Mouse (Mus musculus) lung, postnatal 0 days (tissue): ENCODE measurements around the gene Ppp1r1b. TPM values are rescaled to one million over a fixed set of nuclear protein-coding genes. Genes with fewer than 3 reads are reported as not detected.

Experiments
- ATAC-seq: fragments of 200-750 bp; cut with Nextera tagmentation; 2 replicates; pipeline ENCODE4 v1.8.0; 2017; ENCODE audit warnings: moderate library complexity
- DNase-seq: peaks from one replicate; pipeline ENCODE4 v3.0.0-alpha.2; 2016; ENCODE audit warnings: low spot score
- H3K27ac ChIP-seq: fragments of 300-500 bp; sonication (generic); 2 replicates; pipeline ENCODE4 v1.5.1; 2014; ENCODE audit warnings: antibody characterized with exemption, mild to moderate bottlenecking, low read length, mixed read lengths
- H3K27me3 ChIP-seq: fragments of 300-500 bp; sonication (generic); replicated peaks from 2 replicates; pipeline ENCODE4 v1.6.1; 2014; ENCODE audit warnings: low read length, mixed read lengths; ENCODE audit not compliant: insufficient read depth
- H3K36me3 ChIP-seq: fragments of 300-500 bp; sonication (generic); 2 replicates; pipeline ENCODE4 v1.6.1; 2014; ENCODE audit warnings: low read length, mixed read lengths; ENCODE audit not compliant: insufficient read depth
- H3K4me1 ChIP-seq: fragments of 300-500 bp; sonication (generic); 2 replicates; pipeline ENCODE4 v1.6.1; 2014; ENCODE audit warnings: antibody characterized with exemption, low read depth, low read length, mixed read lengths; ENCODE audit not compliant: insufficient read depth
- H3K4me2 ChIP-seq: fragments of 300-500 bp; sonication (generic); replicated peaks from 2 replicates; pipeline ENCODE4 v1.6.1; 2014; ENCODE audit warnings: low read depth, mild to moderate bottlenecking, low read length, moderate library complexity, mixed read lengths
- H3K4me3 ChIP-seq: fragments of 300-500 bp; sonication (generic); 2 replicates; pipeline ENCODE4 v1.5.1; 2014; ENCODE audit warnings: low read depth, low read length
- H3K9ac ChIP-seq: fragments of 300-500 bp; sonication (generic); replicated peaks from 2 replicates; pipeline ENCODE4 v1.6.1; 2014; ENCODE audit warnings: low read depth, mild to moderate bottlenecking
- H3K9me3 ChIP-seq: fragments of 300-500 bp; sonication (generic); 2 replicates; pipeline ENCODE4 v1.6.1; 2016; ENCODE audit warnings: low read length, mixed read lengths
- CTCF ChIP-seq: IDR thresholded peaks from 2 replicates; pipeline ENCODE4 v1.5.1; 2016; ENCODE audit warnings: antibody characterized with exemption, mild to moderate bottlenecking
- EP300 ChIP-seq: IDR thresholded peaks from 2 replicates; pipeline ENCODE4 v1.6.1; 2016; ENCODE audit warnings: antibody characterized with exemption, mild to moderate bottlenecking, control low read depth
- WGBS: fragments of 180-500 bp; shearing (Covaris S2); extraction: QIAGEN DNeasy Blood & Tissue Kit; methylation state at CpG from one replicate; pipeline ENCODE4 v1.1.7; 2014; 5-methylcytosine and 5-hydroxymethylcytosine counted together
- polyA plus RNA-seq: library from polyadenylated mRNA; unstranded; fragments of >200 nt; fragmentation: Nextera tagmentation; extraction: Ambion mirVana; gene quantifications from 2 replicates; pipeline ENCODE4 v1.2.1, GENCODE M21; 2015

Ppp1r1b gene
- polyA plus RNA-seq, 1 experiment from 2014 or later, result 18.6 TPM

DNA sequence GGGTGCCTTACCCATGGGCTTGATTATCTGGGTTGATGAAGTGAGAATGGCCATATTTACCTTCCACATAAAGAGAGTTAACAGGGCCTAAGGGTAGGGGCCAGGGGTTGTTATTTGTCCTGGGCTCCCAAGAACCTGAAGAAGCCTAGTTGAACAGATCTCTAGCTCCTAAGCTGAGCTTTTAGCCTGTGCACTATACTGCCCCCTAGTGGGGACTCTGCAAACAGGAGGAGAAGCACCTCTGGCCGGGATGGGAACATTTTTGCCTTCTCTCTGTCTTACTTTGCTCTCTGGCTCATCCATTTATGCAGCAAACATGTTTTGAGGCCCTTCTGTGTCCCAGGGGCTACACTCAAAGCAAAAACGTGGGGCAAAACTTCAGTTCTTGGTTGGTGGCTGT, 24.2 kb downstream of the Ppp1r1b start:
- H3K27ac ChIP-seq, result no peak overlapping the region
- TF ChIP-seq EP300 (no peak), CTCF (peak; percentile 95)
- 6% methylated on average over 2 of the region's 2 CpGs for WGBS
- H3K36me3 ChIP-seq, result peaks cover 26% of the 10 kb centered on the region
- H3K4me1 ChIP-seq, result 0 out of 2 replicates have a peak, but pooled peaks cover 2% of the 10 kb centered on the region
- H3K27me3 ChIP-seq, result no peaks in the 10 kb centered on the region
- no peak overlapping the region for H3K4me2 ChIP-seq
- DNase-seq (peak; percentile 83), ATAC-seq (peak; percentile 27; the same call in 1 of the 2 replicates)
- H3K9me3 ChIP-seq, result no peaks in the 10 kb centered on the region
- no peak overlapping the region for H3K9ac ChIP-seq
- H3K4me3 ChIP-seq, result no peak overlapping the region

DNA sequence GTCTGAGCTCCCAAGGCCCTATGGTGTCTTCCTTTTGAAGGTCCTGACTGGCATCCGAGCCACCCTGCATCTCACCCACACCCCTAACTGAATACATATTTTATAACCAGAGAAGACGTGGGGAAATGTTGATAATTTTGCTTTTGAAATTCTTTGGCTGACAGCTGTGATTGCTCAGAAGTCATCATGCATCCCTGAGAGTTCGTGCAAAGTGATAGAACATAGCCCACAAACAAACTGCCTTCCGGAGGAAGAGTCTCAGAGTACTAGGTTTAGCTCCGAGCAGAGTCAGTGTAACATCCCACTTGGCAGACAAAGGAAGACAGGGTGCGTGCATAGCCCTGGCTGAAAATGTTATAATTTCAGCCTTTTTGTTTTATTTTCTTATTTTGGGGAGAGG, 25.0 kb downstream of the Ppp1r1b start:
- no peak overlapping the region for H3K9ac ChIP-seq
- peaks cover 32% of the 10 kb centered on the region for H3K36me3 ChIP-seq
- no peak for ATAC-seq
- DNase-seq, result no peak
- no peaks in the 10 kb centered on the region for H3K9me3 ChIP-seq
- H3K4me1 ChIP-seq, result 0 out of 2 replicates have a peak, but pooled peaks cover 2% of the 10 kb centered on the region
- TF ChIP-seq CTCF (no peak), EP300 (no peak)
- no peaks in the 10 kb centered on the region for H3K27me3 ChIP-seq
- H3K27ac ChIP-seq, result no peak overlapping the region
- H3K4me2 ChIP-seq, result no peak overlapping the region
- no peak overlapping the region for H3K4me3 ChIP-seq
- WGBS, result 74% methylated on average over 6 of the region's 6 CpGs

DNA sequence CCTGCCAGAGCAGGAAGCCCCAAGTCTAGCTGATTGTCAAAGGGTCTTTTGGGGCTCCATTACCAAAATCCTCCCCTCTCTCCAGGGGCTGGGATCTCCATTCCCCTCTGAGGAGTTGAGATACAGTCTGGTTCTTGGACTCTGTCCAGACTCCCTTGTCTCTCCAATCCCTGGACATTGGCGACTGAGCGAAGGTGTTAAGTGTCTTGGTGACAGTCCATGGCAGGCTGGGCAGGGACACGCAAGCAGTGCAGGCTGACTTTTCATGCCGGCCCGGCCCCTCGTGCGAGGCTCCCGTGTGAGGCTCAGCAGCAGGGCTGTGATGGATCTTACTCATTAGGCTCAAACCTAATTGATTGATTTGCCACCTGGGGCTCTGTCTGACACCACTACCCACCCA, 26.1 kb downstream of the Ppp1r1b start:
- no peak for TF ChIP-seq CTCF
- TF ChIP-seq EP300, result no peak
- no peak overlapping the region for H3K4me3 ChIP-seq
- H3K27me3 ChIP-seq, result no peaks in the 10 kb centered on the region
- WGBS, result 57% methylated on average over 8 of the region's 8 CpGs
- H3K4me2 ChIP-seq, result no peak overlapping the region
- no peak overlapping the region for H3K27ac ChIP-seq
- H3K4me1 ChIP-seq, result 0 out of 2 replicates have a peak, but pooled peaks cover 2% of the 10 kb centered on the region
- ATAC-seq (no peak), DNase-seq (no peak)
- peaks cover 40% of the 10 kb centered on the region for H3K36me3 ChIP-seq
- no peaks in the 10 kb centered on the region for H3K9me3 ChIP-seq
- no peak overlapping the region for H3K9ac ChIP-seq

DNA sequence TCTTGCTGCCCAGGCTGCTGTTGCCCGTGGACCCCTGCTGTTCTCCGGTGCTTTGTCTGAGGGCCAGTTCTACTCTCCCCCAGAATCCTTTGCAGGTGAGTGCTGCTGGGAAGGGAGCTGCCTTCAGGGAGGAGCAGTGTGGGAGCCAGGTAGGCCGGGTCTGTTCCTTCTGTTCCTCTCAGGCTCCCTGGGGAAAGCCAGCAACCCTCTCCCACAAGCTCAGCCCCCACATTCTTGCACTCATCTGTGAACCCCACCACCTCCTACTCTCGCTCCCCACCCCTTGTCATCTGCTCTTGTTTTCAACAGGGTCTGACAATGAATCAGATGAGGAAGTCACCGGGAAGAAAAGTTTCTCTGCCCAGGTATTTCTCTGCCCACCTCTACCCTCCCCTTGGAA, 28.6 kb downstream of the Ppp1r1b start:
- Histone ChIP-seq H3K9me3 (no peaks in the 10 kb centered on the region), H3K4me2 (no peak overlapping the region), H3K36me3 (peaks cover 46% of the 10 kb centered on the region), H3K4me1 (no peaks in the 10 kb centered on the region), H3K27ac (no peak overlapping the region), H3K4me3 (no peak overlapping the region), H3K27me3 (no peaks in the 10 kb centered on the region), H3K9ac (no peak overlapping the region)
- ATAC-seq (no peak), DNase-seq (no peak)
- 77% methylated on average over 5 of the region's 5 CpGs for WGBS
- no peak for TF ChIP-seq CTCF
- TF ChIP-seq EP300, result no peak

DNA sequence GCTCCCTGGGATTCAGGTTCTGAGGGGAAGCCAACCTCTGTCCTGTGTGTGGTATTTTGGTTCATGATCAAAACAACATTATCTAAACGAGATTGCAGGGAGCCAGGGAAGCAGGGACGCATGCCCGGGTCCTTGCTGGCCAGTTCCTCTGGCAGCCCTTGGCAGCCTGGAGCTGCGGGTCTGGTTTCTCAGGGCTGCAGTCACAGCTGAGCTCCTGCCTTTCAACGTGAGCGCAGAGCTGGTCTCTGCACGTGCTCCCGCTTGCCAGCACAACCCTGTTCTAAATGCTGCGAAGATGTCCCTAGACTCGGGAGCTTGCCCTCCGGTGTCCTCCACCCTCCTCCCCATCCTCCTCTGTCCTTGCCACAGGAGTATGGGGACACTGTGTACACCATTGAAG, 29.6 kb downstream of the Ppp1r1b start:
- Histone ChIP-seq H3K9me3 (no peaks in the 10 kb centered on the region), H3K27me3 (no peaks in the 10 kb centered on the region), H3K4me2 (no peak overlapping the region), H3K9ac (no peak overlapping the region), H3K4me3 (no peak overlapping the region), H3K36me3 (peaks cover 46% of the 10 kb centered on the region), H3K4me1 (no peaks in the 10 kb centered on the region), H3K27ac (no peak overlapping the region)
- DNase-seq (no peak), ATAC-seq (no peak)
- TF ChIP-seq CTCF (no peak), EP300 (no peak)
- 79% methylated on average over 11 of the region's 11 CpGs for WGBS

DNA sequence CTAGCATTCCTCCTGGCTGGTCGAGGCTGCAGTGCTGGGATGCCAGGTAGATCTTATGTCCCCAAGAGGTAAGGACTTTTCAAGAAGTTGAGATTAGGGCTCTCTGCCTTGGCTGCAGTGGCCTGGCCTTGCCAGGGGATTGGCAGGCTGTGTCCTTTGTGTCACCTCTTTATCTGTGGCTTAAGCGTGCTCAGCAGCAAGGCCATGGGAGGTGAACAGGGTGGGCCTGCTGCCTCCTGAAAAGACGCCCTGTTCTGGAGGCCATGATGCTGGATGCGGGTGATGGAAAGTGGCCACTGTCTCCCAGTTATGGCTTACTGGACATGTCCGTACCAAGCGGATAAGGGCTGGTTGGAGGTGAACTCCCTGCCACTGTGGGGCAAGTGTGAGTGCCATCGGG, 31.2 kb downstream of the Ppp1r1b start:
- no peaks in the 10 kb centered on the region for H3K4me1 ChIP-seq
- no peak overlapping the region for H3K9ac ChIP-seq
- H3K27ac ChIP-seq, result no peak overlapping the region
- no peaks in the 10 kb centered on the region for H3K27me3 ChIP-seq
- ATAC-seq (peak; percentile 45; the same call in 1 of the 2 replicates), DNase-seq (no peak)
- H3K4me2 ChIP-seq, result no peak overlapping the region
- no peak overlapping the region for H3K4me3 ChIP-seq
- 68% methylated on average over 7 of the region's 7 CpGs for WGBS
- no peaks in the 10 kb centered on the region for H3K9me3 ChIP-seq
- no peak for TF ChIP-seq EP300
- TF ChIP-seq CTCF, result no peak
- H3K36me3 ChIP-seq, result peaks cover 46% of the 10 kb centered on the region

DNA sequence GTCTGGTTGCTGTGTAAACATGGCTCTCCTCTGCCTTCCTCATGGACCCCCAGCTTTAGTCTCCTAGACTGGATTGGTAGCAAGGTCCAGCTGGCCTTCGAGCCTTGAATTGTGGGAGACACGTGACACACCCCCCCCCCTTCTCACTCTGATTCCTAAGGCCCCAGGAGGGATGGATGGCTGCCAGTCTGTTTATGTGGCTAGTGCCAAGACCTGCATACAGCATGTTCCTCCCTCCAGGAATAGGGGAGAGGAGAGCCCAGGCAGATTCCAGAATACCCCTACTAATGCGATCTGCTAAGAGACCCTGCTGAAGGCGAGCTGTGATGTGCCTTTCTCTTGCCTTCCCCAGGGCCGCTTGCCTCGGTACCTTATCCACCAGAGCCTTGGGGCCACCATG, 31.9 kb downstream of the Ppp1r1b start:
- ATAC-seq, result no peak

More for the DNA sequence above, 31.9 kb downstream of the Ppp1r1b start:
- no peaks in the 10 kb centered on the region for H3K9me3 ChIP-seq
- TF ChIP-seq EP300 (no peak), CTCF (no peak)
- DNase-seq, result no peak
- no peak overlapping the region for H3K4me3 ChIP-seq
- H3K27me3 ChIP-seq, result no peaks in the 10 kb centered on the region
- H3K4me2 ChIP-seq, result no peak overlapping the region
- 72% methylated on average over 6 of the region's 6 CpGs for WGBS
- peaks cover 43% of the 10 kb centered on the region for H3K36me3 ChIP-seq
- H3K9ac ChIP-seq, result no peak overlapping the region
- no peak overlapping the region for H3K27ac ChIP-seq
- no peaks in the 10 kb centered on the region for H3K4me1 ChIP-seq
